ENCODE assay signal across 9 mouse cellular contexts in genomic region chr9:47856311-47856710, GRCm38 (mm10).
DNase-seq lines count a peak whose midpoint lies in the region; ATAC-seq and TF ChIP-seq lines count a peak whose summit lies in the region.
"Had no signal": no experiment of that assay in that cellular context is flagged by ENCODE, and none has a peak within 500 bp of the region (broad histone marks: within the 10 kb centered on the region; RNA-seq: fewer than 3 reads in every experiment).

No protein-coding gene starts in this region.

- no peak overlapping the region for H3K9ac ChIP-seq in intestine, postnatal 0 days (ENCODE audit: low read depth, low read length)
- H3K9ac ChIP-seq in intestine, embryonic 15.5 days, result no peak overlapping the region
- H3K9ac ChIP-seq: lung, embryonic 15.5 days had no signal

- TF ChIP-seq POLR2A in thymus, adult 2 months (IDR thresholded peaks at IDR 0.05; ENCODE audit: control insufficient read depth, extremely low read depth, insufficient read depth, low read length, poor library complexity), result no peak

- H3K4me3 ChIP-seq in intestine, postnatal 0 days (ENCODE audit: low read depth, low read length), result no peak overlapping the region
- H3K4me3 ChIP-seq in intestine, embryonic 15.5 days (replicated peaks), result no peak overlapping the region
- H3K4me3 ChIP-seq in thymus, adult 2 months (ENCODE audit: control insufficient read depth, insufficient read depth, low read length), result no peak overlapping the region
- H3K4me3 ChIP-seq: lung, embryonic 15.5 days had no signal

- no peaks in the 10 kb centered on the region for H3K36me3 ChIP-seq in intestine, postnatal 0 days (ENCODE audit: control insufficient read depth, insufficient read depth)
- H3K36me3 ChIP-seq in intestine, embryonic 15.5 days, result no peaks in the 10 kb centered on the region
- H3K36me3 ChIP-seq in thymus, adult 2 months (ENCODE audit: control insufficient read depth, insufficient read depth, low read length), result no peaks in the 10 kb centered on the region
- H3K36me3 ChIP-seq: lung, embryonic 15.5 days had no signal

- no peak overlapping the region for H3K4me2 ChIP-seq in intestine, postnatal 0 days (replicated peaks; ENCODE audit: low read depth)
- H3K4me2 ChIP-seq in intestine, embryonic 15.5 days (replicated peaks), result no peak overlapping the region
- H3K4me2 ChIP-seq: lung, embryonic 15.5 days had no signal

- H3K27me3 ChIP-seq in intestine, postnatal 0 days (replicated peaks; ENCODE audit: control insufficient read depth, insufficient read depth, low read length), result no peaks in the 10 kb centered on the region
- H3K27me3 ChIP-seq in intestine, embryonic 15.5 days (replicated peaks), result no peaks in the 10 kb centered on the region
- H3K27me3 ChIP-seq in thymus, adult 2 months (ENCODE audit: control insufficient read depth, insufficient read depth, low read length), result no peaks in the 10 kb centered on the region
- H3K27me3 ChIP-seq: lung, embryonic 15.5 days had no signal

- no peak overlapping the region for H3K27ac ChIP-seq in intestine, postnatal 0 days (ENCODE audit: low read depth, low read length)
- no peak overlapping the region for H3K27ac ChIP-seq in intestine, embryonic 15.5 days
- H3K27ac ChIP-seq in thymus, adult 2 months (ENCODE audit: control insufficient read depth, insufficient read depth, low read length), result no peak overlapping the region
- H3K27ac ChIP-seq: lung, embryonic 15.5 days had no signal

- no peak for ATAC-seq in intestine, postnatal 0 days
- no peak for ATAC-seq in intestine, embryonic 15.5 days

- DNase-seq in thymus, adult 2 months, result peak; percentile 35
- no peak for DNase-seq in thymus, adult 18-20 months
- peak; percentile 9 for DNase-seq in c-Kit-positive CD71-positive TER-119-positive erythroid progenitor cells, embryonic 14.5 days (ENCODE audit: low spot score)
- peak; percentile 63 for DNase-seq in thymus, postnatal 4 days
- no peak for DNase-seq in ovary, postnatal 14 days (ENCODE audit: low spot score)
- no peak for DNase-seq in gastrocnemius, adult 18-20 months (ENCODE audit: low spot score)

- WGBS in intestine, postnatal 0 days, result 66% methylated on average over 8 of the region's 8 CpGs
- WGBS in intestine, embryonic 15.5 days, result 76% methylated on average over 8 of the region's 8 CpGs
- WGBS in thymus, adult 2 months, result 89% methylated on average over 8 of the region's 8 CpGs

- H3K9me3 ChIP-seq in intestine, postnatal 0 days (ENCODE audit: control insufficient read depth), result no peaks in the 10 kb centered on the region
- no peaks in the 10 kb centered on the region for H3K9me3 ChIP-seq in intestine, embryonic 15.5 days
- H3K9me3 ChIP-seq: lung, embryonic 15.5 days had no signal

- H3K4me1 ChIP-seq in intestine, postnatal 0 days (replicated peaks; ENCODE audit: control insufficient read depth, insufficient read depth, low read length), result no peaks in the 10 kb centered on the region
- 0 out of 2 replicates have a peak, but pooled peaks cover 4% of the 10 kb centered on the region for H3K4me1 ChIP-seq in intestine, embryonic 15.5 days (replicated peaks)
- no peaks in the 10 kb centered on the region for H3K4me1 ChIP-seq in thymus, adult 2 months (replicated peaks; ENCODE audit: control insufficient read depth, insufficient read depth, low read length)

- TF ChIP-seq CTCF in intestine, postnatal 0 days (IDR thresholded peaks at IDR 0.05; ENCODE audit: low read depth), result peak; percentile 68
- 0 out of 2 replicates have a peak, but pooled peaks have one; percentile 18 for TF ChIP-seq CTCF in thymus, adult 2 months (IDR thresholded peaks at IDR 0.05; ENCODE audit: borderline replicate concordance, control insufficient read depth, extremely low read depth, insufficient read depth, low read length, poor library complexity)

Comparison
In these comparisons a context has a peak if more than half of its experiments do, and no peak if none do; other contexts are left out.
1. DNase-seq: peak in thymus, adult 2 months (single experiment), c-Kit-positive CD71-positive TER-119-positive erythroid progenitor cells, embryonic 14.5 days (single experiment) and thymus, postnatal 4 days (single experiment); none in thymus, adult 18-20 months (0 of 2), ovary, postnatal 14 days (single experiment) and gastrocnemius, adult 18-20 months (single experiment).